Mouse (Mus musculus): ENCODE data around the gene Cyb5r4.
"Not testable (repeated sequence)": the region's sequence is repeated elsewhere in the genome, so short reads cannot be mapped to it uniquely, and the experiment has no call there.

Cyb5r4 gene

GRCm38 (mm10) chr9:87027423-87028084, 5.7 kb downstream of the Cyb5r4 start:
- peak; percentile 83 for DNase-seq (ENCODE audit: low read depth)

- peak; percentile 66 for DNase-seq (ENCODE audit: low read depth)
Measured at GRCm38 (mm10) chr9:87032196-87032595, 10.4 kb downstream of the Cyb5r4 start.

- DNase-seq (ENCODE audit: low read depth), result peak; percentile 47
Measured at GRCm38 (mm10) chr9:87034831-87035580, 13.2 kb downstream of the Cyb5r4 start.

GRCm38 (mm10) chr9:87049425-87049824, 27.6 kb downstream of the Cyb5r4 start:
- DNase-seq (ENCODE audit: low read depth), result peak; percentile 33

GRCm38 (mm10) chr9:87055547-87056235, 33.9 kb downstream of the Cyb5r4 start:
- DNase-seq (ENCODE audit: low read depth), result no peak

- no peak for DNase-seq (ENCODE audit: low read depth)
Measured at GRCm38 (mm10) chr9:87062337-87062736, 40.5 kb downstream of the Cyb5r4 start.

GRCm38 (mm10) chr9:87068160-87068559, 46.3 kb downstream of the Cyb5r4 start:
- no peak for DNase-seq (ENCODE audit: low read depth)

GRCm38 (mm10) chr9:87071566-87071965, 49.8 kb downstream of the Cyb5r4 start:
- not testable (repeated sequence) for DNase-seq (ENCODE audit: low read depth)

- no peak for DNase-seq (ENCODE audit: low read depth)
Measured at GRCm38 (mm10) chr9:87077919-87078318, 56.1 kb downstream of the Cyb5r4 start.

- DNase-seq (ENCODE audit: low read depth), result no peak
Measured at GRCm38 (mm10) chr9:87079511-87079910, 57.7 kb downstream of the Cyb5r4 start.

- no peak for DNase-seq (ENCODE audit: low read depth)
Measured at GRCm38 (mm10) chr9:87086991-87087390, 65.2 kb downstream of the Cyb5r4 start.

GRCm38 (mm10) chr9:87097989-87098388, 76.2 kb downstream of the Cyb5r4 start:
- peak; percentile 61 for DNase-seq (ENCODE audit: low read depth)

- no peak for DNase-seq (ENCODE audit: low read depth)
Measured at GRCm38 (mm10) chr9:87115019-87115418, 93.2 kb downstream of the Cyb5r4 start.

GRCm38 (mm10) chr9:87115456-87115931, 93.7 kb downstream of the Cyb5r4 start:
- no peak for DNase-seq (ENCODE audit: low read depth)

- no peak for DNase-seq (ENCODE audit: low read depth)
Measured at GRCm38 (mm10) chr9:87115978-87116377, 94.2 kb downstream of the Cyb5r4 start.

GRCm38 (mm10) chr9:87118996-87119395, 97.2 kb downstream of the Cyb5r4 start:
- no peak for DNase-seq (ENCODE audit: low read depth)

- peak; percentile 2 for DNase-seq (ENCODE audit: low read depth)
Measured at GRCm38 (mm10) chr9:87121956-87122493, 100.2 kb downstream of the Cyb5r4 start.

GRCm38 (mm10) chr9:87127046-87127445, 105.2 kb downstream of the Cyb5r4 start:
- DNase-seq (ENCODE audit: low read depth), result not testable (repeated sequence)
